Mouse (Mus musculus) G1E (cell line): ENCODE data around the gene Aqp5.

Experiments used
- CTCF ChIP-seq: IDR thresholded peaks from 2 replicates; pipeline ENCODE4 v1.5.1; 2012; ENCODE audit warnings: low read depth, low read length, inconsistent platforms, mixed read lengths
- POLR2AphosphoS5 ChIP-seq: IDR thresholded peaks from 2 replicates; pipeline ENCODE4 v1.6.1; 2012; ENCODE audit warnings: low read depth, low read length, inconsistent platforms; ENCODE audit not compliant: insufficient replicate concordance
- TAL1 ChIP-seq: conservative IDR thresholded peaks from 2 replicates; pipeline ENCODE4 v1.6.1; 2012; ENCODE audit warnings: low read depth, low read length, inconsistent platforms, mixed read lengths

DNA sequence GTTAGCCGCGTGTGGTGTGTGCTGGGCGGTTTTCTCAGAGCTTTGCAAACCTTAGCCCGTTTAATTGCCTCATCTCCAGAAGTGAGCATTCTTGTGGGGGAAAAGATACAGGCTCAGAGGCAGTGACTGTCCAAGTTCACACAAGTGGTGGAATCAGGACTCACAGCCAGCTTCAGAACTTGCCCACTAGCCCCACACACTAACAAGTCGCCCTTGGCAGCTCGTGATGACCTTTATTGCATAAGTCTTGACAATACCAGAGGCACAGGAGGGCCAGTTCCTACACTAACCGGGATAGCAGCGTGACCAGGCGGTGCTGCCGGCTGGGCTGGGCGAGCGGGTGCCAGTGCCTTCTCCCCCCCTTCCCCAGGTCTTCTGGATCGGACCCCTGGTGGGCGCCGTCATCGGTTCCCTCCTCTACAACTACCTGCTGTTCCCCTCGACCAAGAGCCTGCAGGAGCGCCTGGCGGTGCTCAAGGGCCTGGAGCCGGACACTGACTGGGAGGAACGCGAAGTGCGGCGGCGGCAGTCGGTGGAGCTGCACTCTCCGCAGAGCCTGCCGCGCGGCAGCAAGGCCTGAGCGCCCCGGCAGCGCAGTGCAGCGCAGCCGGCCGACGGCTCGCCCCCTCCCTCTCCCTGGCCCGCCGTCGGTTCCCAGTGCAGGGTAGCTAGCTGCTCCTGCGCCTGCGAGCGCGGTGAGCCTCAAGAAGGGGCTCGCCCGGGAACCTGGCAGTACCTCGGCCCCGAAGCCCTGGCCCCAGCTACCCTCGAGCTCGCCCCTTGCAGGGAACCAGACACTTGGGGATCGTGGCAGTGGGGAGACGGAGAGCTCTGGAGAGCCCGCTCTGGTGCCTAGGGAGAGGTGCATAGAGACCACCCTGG, 6.9 kb upstream of the Aqp5 start:
- no peak for TF ChIP-seq CTCF
- no peak for TF ChIP-seq TAL1
- TF ChIP-seq POLR2AphosphoS5, result no peak
